8 mouse cellular contexts compared by ENCODE assay signal in the genomic region with DNA sequence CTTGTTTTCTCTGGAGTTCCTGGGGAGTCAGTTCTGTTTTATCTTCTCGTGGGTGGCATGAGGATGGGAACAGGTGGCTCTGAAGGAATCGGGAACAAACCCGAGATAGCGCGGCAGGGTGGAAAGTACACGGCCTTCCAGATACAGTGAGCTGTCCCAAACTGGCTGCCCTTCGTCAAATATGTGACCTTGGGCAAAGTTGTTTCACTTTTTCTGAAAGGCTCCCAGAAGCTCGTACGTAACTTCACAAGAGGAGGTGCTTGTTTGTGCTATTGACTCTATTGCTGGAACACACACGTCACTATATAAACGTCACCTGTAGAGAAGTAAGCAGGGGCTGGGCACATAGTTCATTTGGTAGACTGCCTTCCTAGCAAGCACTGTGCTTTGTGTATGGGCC. TPM values are rescaled to one million over a fixed set of nuclear protein-coding genes. Genes with fewer than 3 reads are reported as not detected.
DNase-seq lines count a peak whose midpoint lies in the region; ATAC-seq and TF ChIP-seq lines count a peak whose summit lies in the region.

No protein-coding gene starts in this region.

- H3K4me1 ChIP-seq in ES-E14 (ENCODE audit: control insufficient read depth in 2 of 2, insufficient read depth in 2 of 2, low read length in 2 of 2, poor library complexity in 1 of 2), result peaks cover 0 to 2% of the 10 kb centered on the region in 2 experiments; a peak in 1 of 4 replicates
- peaks cover 9% of the 10 kb centered on the region; the same call in 1 of the 2 replicates for H3K4me1 ChIP-seq in embryonic facial prominence, embryonic 15.5 days
- H3K4me1 ChIP-seq in intestine, embryonic 14.5 days (replicated peaks; ENCODE audit: control insufficient read depth, insufficient read depth, low read length), result peaks cover 6% of the 10 kb centered on the region; the same call in 1 of the 2 replicates
- no peaks in the 10 kb centered on the region for H3K4me1 ChIP-seq in lung, embryonic 14.5 days (ENCODE audit: insufficient read depth)
- H3K4me1 ChIP-seq in olfactory bulb, adult 2 months (ENCODE audit: control insufficient read depth, insufficient read depth, low read length), result peaks cover 3% of the 10 kb centered on the region; the same call in 1 of the 2 replicates

- TF ChIP-seq CTCF in layer of hippocampus, adult 2 months (conservative IDR thresholded peaks at IDR 0.05), result no peak
- TF ChIP-seq CTCF in lung, embryonic 14.5 days (IDR thresholded peaks at IDR 0.05; ENCODE audit: low read depth), result no peak
- TF ChIP-seq CTCF in olfactory bulb, adult 2 months (IDR thresholded peaks at IDR 0.05; ENCODE audit: insufficient read depth, low read depth, low read length), result no peak

- 5% methylated on average over 11 of the region's 11 CpGs for WGBS in embryonic facial prominence, embryonic 15.5 days
- WGBS in intestine, embryonic 14.5 days, result 4% methylated on average over 11 of the region's 11 CpGs
- 5% methylated on average over 11 of the region's 11 CpGs for WGBS in lung, embryonic 14.5 days
- 2% methylated on average over 11 of the region's 11 CpGs for WGBS in olfactory bulb, adult 2 months

- 0 out of 2 replicates have a peak, but pooled peaks cover 4% of the 10 kb centered on the region for H3K27me3 ChIP-seq in embryonic facial prominence, embryonic 15.5 days
- H3K27me3 ChIP-seq in intestine, embryonic 14.5 days (replicated peaks; ENCODE audit: control insufficient read depth, insufficient read depth, low read length), result 0 out of 2 replicates have a peak, but pooled peaks cover 5% of the 10 kb centered on the region
- no peaks in the 10 kb centered on the region for H3K27me3 ChIP-seq in lung, embryonic 14.5 days (ENCODE audit: insufficient read depth, low read length)

- peak overlapping the region; percentile 86 for H3K4me2 ChIP-seq in embryonic facial prominence, embryonic 15.5 days (replicated peaks)
- H3K4me2 ChIP-seq in intestine, embryonic 14.5 days (ENCODE audit: low read length), result peak overlapping the region; percentile 96
- H3K4me2 ChIP-seq in lung, embryonic 14.5 days, result peak overlapping the region; percentile 72

- H3K27ac ChIP-seq in layer of hippocampus, adult 2 months, result no peak overlapping the region; the same call in 1 of the 2 replicates
- peak overlapping the region; percentile 61 for H3K27ac ChIP-seq in ES-E14 (ENCODE audit: insufficient read depth, low read depth, low read length, poor library complexity, severe bottlenecking)
- peak overlapping the region; percentile 92 for H3K27ac ChIP-seq in embryonic facial prominence, embryonic 15.5 days (replicated peaks)
- H3K27ac ChIP-seq in intestine, embryonic 14.5 days (ENCODE audit: low read depth), result peak overlapping the region; percentile 87
- H3K27ac ChIP-seq in lung, embryonic 14.5 days (ENCODE audit: low read depth), result peak overlapping the region; percentile 83
- no peak overlapping the region for H3K27ac ChIP-seq in olfactory bulb, adult 2 months (ENCODE audit: insufficient read depth, low read depth, low read length)

- in situ Hi-C loops in ES-E14 (cut with MboI; ENCODE audit: low sequenced_read_pairs in 2 of 2, unreplicated experiment in 2 of 2), result no loop called here

- H3K9ac ChIP-seq in ES-E14 (ENCODE audit: insufficient read depth, low read depth, low read length, poor library complexity, severe bottlenecking), result peak overlapping the region; percentile 21; the same call in 1 of the 2 replicates
- peak overlapping the region; percentile 33 for H3K9ac ChIP-seq in embryonic facial prominence, embryonic 15.5 days
- H3K9ac ChIP-seq in intestine, embryonic 14.5 days (ENCODE audit: low read length), result peak overlapping the region; percentile 22; the same call in 1 of the 2 replicates
- H3K9ac ChIP-seq in lung, embryonic 14.5 days, result peak overlapping the region; percentile 47

- no peak for ATAC-seq in embryonic facial prominence, embryonic 15.5 days (ENCODE audit: insufficient number of reproducible peaks, low FRiP score, low TSS enrichment, low read depth)
- peak; percentile 65 for ATAC-seq in intestine, embryonic 14.5 days (replicated peaks; ENCODE audit: low FRiP score, low TSS enrichment, low read depth)
- peak; percentile 41; the same call in 1 of the 2 replicates for ATAC-seq in lung, embryonic 14.5 days (ENCODE audit: insufficient read depth)

- TF ChIP-seq POLR2A in olfactory bulb, adult 2 months (IDR thresholded peaks at IDR 0.05; ENCODE audit: insufficient read depth, low read depth, low read length), result no peak

- H3K9me3 ChIP-seq in ES-E14 (ENCODE audit: control insufficient read depth, insufficient read depth, low read depth, low read length), result no peaks in the 10 kb centered on the region
- H3K9me3 ChIP-seq in embryonic facial prominence, embryonic 15.5 days (replicated peaks), result no peaks in the 10 kb centered on the region
- H3K9me3 ChIP-seq in intestine, embryonic 14.5 days (ENCODE audit: control insufficient read depth, low read length), result no peaks in the 10 kb centered on the region
- H3K9me3 ChIP-seq in lung, embryonic 14.5 days (ENCODE audit: low read depth, low read length), result no peaks in the 10 kb centered on the region

- peak overlapping the region; percentile 55 for H3K4me3 ChIP-seq in layer of hippocampus, adult 2 months
- H3K4me3 ChIP-seq in ES-E14 (ENCODE audit: insufficient read depth in 1 of 2, low read depth in 1 of 2, low read length in 2 of 2, poor library complexity in 1 of 2, severe bottlenecking in 1 of 2), result peak overlapping the region; percentile 66 to 87
- H3K4me3 ChIP-seq in embryonic facial prominence, embryonic 15.5 days (replicated peaks), result peak overlapping the region; percentile 58
- H3K4me3 ChIP-seq in intestine, embryonic 14.5 days (ENCODE audit: low read depth, low read length), result peak overlapping the region; percentile 60
- peak overlapping the region; percentile 51 for H3K4me3 ChIP-seq in lung, embryonic 14.5 days (ENCODE audit: low read depth, low read length)
- peak overlapping the region; percentile 41 for H3K4me3 ChIP-seq in olfactory bulb, adult 2 months (ENCODE audit: insufficient read depth, low read depth, low read length)

- no peak for DNase-seq in layer of hippocampus, adult 2 months (ENCODE audit: low spot score in 2 of 2)
- DNase-seq in layer of hippocampus, adult 9-10 months (ENCODE audit: low spot score), result no peak
- no peak for DNase-seq in ES-E14 (ENCODE audit: low read depth, low spot score)
- no peak for DNase-seq in intestine, embryonic 14.5 days (ENCODE audit: low spot score)
- peak; percentile 24 for DNase-seq in lung, embryonic 14.5 days
- DNase-seq in layer of hippocampus, adult 9-11 months, result no peak

- no peaks in the 10 kb centered on the region for H3K36me3 ChIP-seq in ES-E14 (ENCODE audit: control insufficient read depth, insufficient read depth, low read length, poor library complexity, severe bottlenecking)
- no peaks in the 10 kb centered on the region for H3K36me3 ChIP-seq in embryonic facial prominence, embryonic 15.5 days
- H3K36me3 ChIP-seq in intestine, embryonic 14.5 days (ENCODE audit: control insufficient read depth, insufficient read depth, low read length), result no peaks in the 10 kb centered on the region
- no peaks in the 10 kb centered on the region for H3K36me3 ChIP-seq in lung, embryonic 14.5 days (ENCODE audit: insufficient read depth)

TF ChIP-seq in ES-E14, 5 proteins besides CTCF, POLR2A, EP300 and RAD21:
- no peak for TF ChIP-seq ZNF384 (IDR thresholded peaks at IDR 0.05; ENCODE audit: low read depth, low read length)
- TF ChIP-seq HCFC1 (IDR thresholded peaks at IDR 0.05; ENCODE audit: borderline replicate concordance, insufficient read depth, low read length), result no peak
- no peak for TF ChIP-seq ZC3H11A (IDR thresholded peaks at IDR 0.05; ENCODE audit: borderline replicate concordance, low read depth, low read length)
- no peak for TF ChIP-seq CHD2 (IDR thresholded peaks at IDR 0.05; ENCODE audit: low read depth, low read length)

RNA-seq across cellular contexts. Expression of a gene that starts 49.9 kb away (rescaled TPM):
- total RNA-seq in layer of hippocampus, adult 2 months (2021), result not detected
- total RNA-seq in ES-E14 (2012; rRNA removed), result not detected in 2 replicates
- polyA plus RNA-seq in embryonic facial prominence, embryonic 15.5 days (2015; fragmentation: Nextera tagmentation; extraction: Ambion mirVana), result not detected in 2 replicates
- not detected in 2 replicates for polyA plus RNA-seq in intestine, embryonic 14.5 days (2014; fragmentation: Nextera tagmentation; extraction: Ambion mirVana)
- not detected in 2 replicates for polyA plus RNA-seq in lung, embryonic 14.5 days (2014; fragmentation: Nextera tagmentation; extraction: Ambion mirVana)
- not detected in 2 replicates for polyA plus RNA-seq in olfactory bulb, adult 2 months (2012; ENCODE audit: insufficient read depth, insufficient read length, low replicate concordance, missing spikeins)

Comparison
In these comparisons a context has a peak if more than half of its experiments do, and no peak if none do; other contexts are left out.
1. H3K27ac ChIP-seq: peak in ES-E14 (single experiment), embryonic facial prominence, embryonic 15.5 days (single experiment), intestine, embryonic 14.5 days (single experiment) and lung, embryonic 14.5 days (single experiment); none in layer of hippocampus, adult 2 months (single experiment) and olfactory bulb, adult 2 months (single experiment).
2. Peak in every context shown above with its lines, with median percentiles within 50 percentile points of each other: H3K4me3 ChIP-seq, H3K9ac ChIP-seq and H3K4me2 ChIP-seq.